Mouse (Mus musculus): ENCODE measurements around the gene Rhbdl1. TPM values are rescaled to one million over a fixed set of nuclear protein-coding genes. Genes with fewer than 3 reads are reported as not detected.

The Rhbdl1 gene
- polyA plus RNA-seq, 1 experiment from 2014 or later = 0.48 TPM

- Histone ChIP-seq H3K4me3 (replicated peaks) (peak overlapping the region; percentile 72), H3K27me3 (no peaks in the 10 kb centered on the region), H3K36me3 (replicated peaks) (peaks cover 53% of the 10 kb centered on the region), H3K4me2 (peak overlapping the region; percentile 92), H3K27ac (replicated peaks) (peak overlapping the region; percentile 90; the same call in 1 of the 2 replicates), H3K4me1 (replicated peaks) (peaks cover 75% of the 10 kb centered on the region), H3K9me3 (replicated peaks) (no peaks in the 10 kb centered on the region), H3K9ac (no peak overlapping the region)
- WGBS (ENCODE audit: insufficient replicate concordance) = 80% methylated on average over 14 of the region's 14 CpGs
- ATAC-seq (ENCODE audit: insufficient read depth) = no peak
Observed at GRCm38 (mm10) chr17:25830806-25831431, 6.2 kb downstream of the Rhbdl1 start.

GRCm38 (mm10) chr17:25830200-25830753 is 6.8 kb downstream of the Rhbdl1 start:
- no peak for ATAC-seq (ENCODE audit: insufficient read depth)
- Histone ChIP-seq H3K9ac (no peak overlapping the region), H3K9me3 (replicated peaks) (no peaks in the 10 kb centered on the region), H3K27ac (replicated peaks) (0 out of 2 replicates have a peak overlapping the region, but pooled peaks have one; percentile 69), H3K4me2 (peak overlapping the region; percentile 81), H3K36me3 (replicated peaks) (peaks cover 57% of the 10 kb centered on the region), H3K27me3 (no peaks in the 10 kb centered on the region), H3K4me3 (replicated peaks) (peak overlapping the region; percentile 65; the same call in 1 of the 2 replicates), H3K4me1 (replicated peaks) (peaks cover 72% of the 10 kb centered on the region)
- 70% methylated on average over 4 of the region's 4 CpGs for WGBS (ENCODE audit: insufficient replicate concordance)

GRCm38 (mm10) chr17:25829558-25830017 is 7.5 kb downstream of the Rhbdl1 start:
- no peaks in the 10 kb centered on the region for H3K27me3 ChIP-seq
- peak overlapping the region; percentile 69 for H3K27ac ChIP-seq (replicated peaks)
- no peak for ATAC-seq (ENCODE audit: insufficient read depth)
- 35% methylated on average over 8 of the region's 8 CpGs for WGBS (ENCODE audit: insufficient replicate concordance)
- H3K4me3 ChIP-seq (replicated peaks) = peak overlapping the region; percentile 65
- peak overlapping the region; percentile 81 for H3K4me2 ChIP-seq
- H3K9ac ChIP-seq = peak overlapping the region; percentile 61
- H3K36me3 ChIP-seq (replicated peaks) = peaks cover 52% of the 10 kb centered on the region
- H3K9me3 ChIP-seq (replicated peaks) = no peaks in the 10 kb centered on the region
- H3K4me1 ChIP-seq (replicated peaks) = peaks cover 72% of the 10 kb centered on the region

GRCm38 (mm10) chr17:25828712-25829557 is 8.2 kb downstream of the Rhbdl1 start, which contains the start of gene Jmjd8:
Jmjd8 (plus strand) TSS chr17:25828867.
- ATAC-seq (ENCODE audit: insufficient read depth) = no peak
- H3K9me3 ChIP-seq (replicated peaks) = no peaks in the 10 kb centered on the region

GRCm38 (mm10) chr17:25828223-25828594 is 8.9 kb downstream of the Rhbdl1 start:
- peak overlapping the region; percentile 69 for H3K27ac ChIP-seq (replicated peaks)
- H3K27me3 ChIP-seq = no peaks in the 10 kb centered on the region
- ATAC-seq (ENCODE audit: insufficient read depth) = no peak
- H3K4me3 ChIP-seq (replicated peaks) = peak overlapping the region; percentile 65
- H3K9ac ChIP-seq = 0 out of 2 replicates have a peak overlapping the region, but pooled peaks have one; percentile 61
- H3K36me3 ChIP-seq (replicated peaks) = peaks cover 52% of the 10 kb centered on the region
- 79% methylated on average over 8 of the region's 8 CpGs for WGBS (ENCODE audit: insufficient replicate concordance)
- H3K9me3 ChIP-seq (replicated peaks) = no peaks in the 10 kb centered on the region
- H3K4me1 ChIP-seq (replicated peaks) = peaks cover 69% of the 10 kb centered on the region
- H3K4me2 ChIP-seq = peak overlapping the region; percentile 81

More at GRCm38 (mm10) chr17:25828712-25829557, 8.2 kb downstream of the Rhbdl1 start, which contains the start of gene Jmjd8:
- H3K4me2 ChIP-seq = peak within 1 kb of the TSS; percentile 81
- WGBS (ENCODE audit: insufficient replicate concordance) = 2% methylated on average over 32 of the region's 32 CpGs
- peak within 1 kb of the TSS; percentile 69 for H3K27ac ChIP-seq (replicated peaks)
- peak within 1 kb of the TSS; percentile 61 for H3K9ac ChIP-seq
- H3K4me3 ChIP-seq (replicated peaks) = peak within 1 kb of the TSS; percentile 65
- peaks cover 72% of the 10 kb centered on the region for H3K4me1 ChIP-seq (replicated peaks)
- peaks cover 52% of the 10 kb centered on the region for H3K36me3 ChIP-seq (replicated peaks)
- no peaks in the 10 kb centered on the region for H3K27me3 ChIP-seq

- WGBS (ENCODE audit: insufficient replicate concordance) = 87% methylated on average over 22 of the region's 22 CpGs
- no peak overlapping the region for H3K9ac ChIP-seq
Observed at GRCm38 (mm10) chr17:25827546-25828222, 9.4 kb downstream of the Rhbdl1 start.

GRCm38 (mm10) chr17:25827011-25827410 is 10.1 kb downstream of the Rhbdl1 start:
- Histone ChIP-seq H3K4me2 (no peak overlapping the region), H3K4me1 (replicated peaks) (peaks cover 66% of the 10 kb centered on the region), H3K27me3 (peaks cover 9% of the 10 kb centered on the region), H3K4me3 (replicated peaks) (no peak overlapping the region), H3K9ac (no peak overlapping the region), H3K36me3 (replicated peaks) (peaks cover 52% of the 10 kb centered on the region), H3K27ac (replicated peaks) (no peak overlapping the region), H3K9me3 (replicated peaks) (no peaks in the 10 kb centered on the region)
- WGBS (ENCODE audit: insufficient replicate concordance) = 88% methylated on average over 13 of the region's 13 CpGs
- no peak for ATAC-seq (ENCODE audit: insufficient read depth)

More at GRCm38 (mm10) chr17:25827546-25828222, 9.4 kb downstream of the Rhbdl1 start:
- H3K9me3 ChIP-seq (replicated peaks) = no peaks in the 10 kb centered on the region
- H3K27ac ChIP-seq (replicated peaks) = no peak overlapping the region
- H3K4me3 ChIP-seq (replicated peaks) = no peak overlapping the region
- peaks cover 2% of the 10 kb centered on the region for H3K27me3 ChIP-seq
- H3K4me1 ChIP-seq (replicated peaks) = peaks cover 69% of the 10 kb centered on the region
- no peak for ATAC-seq (ENCODE audit: insufficient read depth)
- H3K36me3 ChIP-seq (replicated peaks) = peaks cover 52% of the 10 kb centered on the region
- peak overlapping the region; percentile 81; the same call in 1 of the 2 replicates for H3K4me2 ChIP-seq

GRCm38 (mm10) chr17:25825984-25826570 is 11.0 kb downstream of the Rhbdl1 start:
- H3K27ac ChIP-seq (replicated peaks) = no peak overlapping the region
- no peaks in the 10 kb centered on the region for H3K9me3 ChIP-seq (replicated peaks)
- no peak overlapping the region for H3K4me3 ChIP-seq (replicated peaks)
- H3K9ac ChIP-seq = no peak overlapping the region
- peaks cover 57% of the 10 kb centered on the region for H3K4me1 ChIP-seq (replicated peaks)
- peaks cover 45% of the 10 kb centered on the region for H3K36me3 ChIP-seq (replicated peaks)
- peaks cover 17% of the 10 kb centered on the region for H3K27me3 ChIP-seq
- ATAC-seq (ENCODE audit: insufficient read depth) = no peak
- WGBS (ENCODE audit: insufficient replicate concordance) = 89% methylated on average over 27 of the region's 27 CpGs
- H3K4me2 ChIP-seq = no peak overlapping the region; the same call in 1 of the 2 replicates

GRCm38 (mm10) chr17:25825311-25825710 is 11.8 kb downstream of the Rhbdl1 start:
- no peak overlapping the region for H3K4me3 ChIP-seq (replicated peaks)
- no peak overlapping the region for H3K9ac ChIP-seq
- peaks cover 37% of the 10 kb centered on the region for H3K36me3 ChIP-seq (replicated peaks)
- peak overlapping the region; percentile 75 for H3K4me2 ChIP-seq
- H3K9me3 ChIP-seq (replicated peaks) = no peaks in the 10 kb centered on the region
- WGBS (ENCODE audit: insufficient replicate concordance) = 70% methylated on average over 6 of the region's 6 CpGs
- peaks cover 49% of the 10 kb centered on the region for H3K4me1 ChIP-seq (replicated peaks)
- peaks cover 24% of the 10 kb centered on the region for H3K27me3 ChIP-seq
- H3K27ac ChIP-seq (replicated peaks) = no peak overlapping the region
- no peak for ATAC-seq (ENCODE audit: insufficient read depth)

Measured in liver, embryonic 15.5 days (tissue).